Mouse (Mus musculus) embryo, embryonic 10 days (tissue): ENCODE results near the gene Adra2b.

Experiments used
- DNase-seq: peaks from one replicate; pipeline ENCODE4 v3.0.0-alpha.2; 2015; ENCODE audit warnings: low spot score

Gene Adra2b

GRCm38 (mm10) chr2:127338833-127339232 lies 24.2 kb upstream of the Adra2b start:
- DNase-seq, result no peak

GRCm38 (mm10) chr2:127339262-127339661 lies 23.7 kb upstream of the Adra2b start:
- DNase-seq, result no peak

- DNase-seq, result peak; percentile 77
These were observed 21.8 kb upstream of the Adra2b start for GRCm38 (mm10) chr2:127341159-127341558.

- DNase-seq, result no peak
These were observed 16.7 kb upstream of the Adra2b start for GRCm38 (mm10) chr2:127346334-127346733.

GRCm38 (mm10) chr2:127347147-127347985 lies 15.6 kb upstream of the Adra2b start:
- no peak for DNase-seq

DNA sequence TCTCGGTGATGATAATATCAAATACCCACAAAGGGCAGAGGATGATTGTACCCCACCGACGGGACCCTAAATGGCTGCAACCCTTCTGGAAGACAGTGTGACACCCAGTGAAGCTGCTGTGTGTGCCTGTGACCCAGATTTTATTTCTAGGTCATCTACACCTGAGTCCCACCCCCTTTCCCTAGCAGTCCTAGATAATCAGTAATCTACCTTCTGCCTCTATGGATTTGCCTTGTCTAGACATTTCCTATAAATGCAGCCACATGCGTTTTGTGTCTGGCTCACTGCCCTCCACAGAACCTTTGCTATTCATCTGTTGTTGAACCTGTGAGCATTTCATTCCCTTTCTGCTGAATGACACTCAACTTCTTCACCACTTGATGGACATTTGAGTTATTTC lies 9.1 kb upstream of the Adra2b start:
- DNase-seq, result no peak

DNA sequence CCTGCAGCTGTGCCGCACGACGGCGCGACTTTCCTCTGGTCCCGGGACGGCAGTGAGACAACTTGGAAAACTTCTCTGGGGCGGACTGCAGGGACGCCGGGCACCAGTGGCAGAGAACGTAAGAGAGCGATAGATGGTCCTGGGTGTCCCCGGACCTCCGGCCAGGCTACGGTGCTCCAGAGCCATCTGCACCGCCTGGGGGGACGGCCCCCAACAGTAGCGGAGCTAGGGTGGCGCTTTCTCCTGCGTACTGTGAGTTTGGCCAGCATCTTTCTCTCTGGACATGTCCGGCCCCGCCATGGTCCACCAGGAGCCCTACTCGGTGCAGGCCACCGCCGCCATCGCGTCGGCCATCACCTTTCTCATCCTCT lies 259 bp downstream of the Adra2b start:
- DNase-seq, result no peak

DNA sequence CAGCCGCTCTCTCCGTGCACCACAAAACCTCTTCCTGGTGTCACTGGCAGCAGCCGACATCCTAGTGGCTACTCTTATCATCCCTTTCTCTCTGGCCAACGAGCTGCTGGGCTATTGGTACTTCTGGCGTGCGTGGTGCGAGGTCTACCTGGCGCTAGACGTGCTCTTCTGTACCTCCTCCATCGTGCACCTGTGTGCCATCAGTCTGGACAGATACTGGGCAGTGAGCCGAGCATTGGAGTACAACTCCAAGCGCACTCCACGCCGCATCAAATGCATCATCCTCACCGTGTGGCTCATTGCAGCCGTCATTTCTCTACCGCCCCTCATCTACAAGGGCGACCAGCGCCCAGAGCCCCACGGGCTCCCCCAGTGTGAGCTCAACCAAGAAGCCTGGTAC lies 688 bp downstream of the Adra2b start:
- DNase-seq, result no peak

- DNase-seq, result no peak
These were observed 1.4 kb downstream of the Adra2b start for GRCm38 (mm10) chr2:127364452-127364851.

GRCm38 (mm10) chr2:127367126-127367820 lies 4.3 kb downstream of the Adra2b start:
- no peak for DNase-seq

DNA sequence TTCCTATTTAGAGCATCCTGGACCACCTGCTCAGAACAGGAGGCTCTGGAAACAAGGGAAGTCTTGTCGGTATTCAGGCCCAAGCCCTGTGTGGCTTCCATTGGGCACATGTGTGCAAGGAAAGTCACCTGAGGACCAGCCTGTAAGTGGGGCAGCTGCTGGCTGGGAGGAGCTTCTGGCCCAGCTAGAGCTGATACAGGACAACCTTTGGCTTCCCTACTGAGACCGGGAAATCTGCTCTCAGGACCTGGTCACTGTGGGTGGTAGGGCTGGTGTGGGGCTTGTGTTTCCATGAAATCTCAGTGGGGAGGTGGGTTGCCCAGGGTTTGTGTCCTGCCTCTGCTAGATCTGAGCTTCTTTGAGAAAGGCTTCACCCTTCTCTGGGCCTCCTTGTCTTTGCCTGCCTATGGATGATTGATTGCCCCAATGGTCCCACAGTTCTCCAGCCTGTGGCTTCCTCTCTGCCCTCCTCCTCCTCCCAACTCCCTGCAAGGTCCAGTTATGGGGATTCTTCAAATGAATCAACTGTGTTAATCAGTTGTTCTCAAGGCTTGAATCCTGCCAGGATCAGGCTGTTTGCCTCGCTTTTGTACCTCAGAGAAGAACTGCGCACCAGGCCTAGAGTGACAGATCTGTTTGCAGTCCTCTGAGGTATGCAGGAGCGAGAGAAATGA lies 6.8 kb downstream of the Adra2b start:
- DNase-seq, result no peak

DNA sequence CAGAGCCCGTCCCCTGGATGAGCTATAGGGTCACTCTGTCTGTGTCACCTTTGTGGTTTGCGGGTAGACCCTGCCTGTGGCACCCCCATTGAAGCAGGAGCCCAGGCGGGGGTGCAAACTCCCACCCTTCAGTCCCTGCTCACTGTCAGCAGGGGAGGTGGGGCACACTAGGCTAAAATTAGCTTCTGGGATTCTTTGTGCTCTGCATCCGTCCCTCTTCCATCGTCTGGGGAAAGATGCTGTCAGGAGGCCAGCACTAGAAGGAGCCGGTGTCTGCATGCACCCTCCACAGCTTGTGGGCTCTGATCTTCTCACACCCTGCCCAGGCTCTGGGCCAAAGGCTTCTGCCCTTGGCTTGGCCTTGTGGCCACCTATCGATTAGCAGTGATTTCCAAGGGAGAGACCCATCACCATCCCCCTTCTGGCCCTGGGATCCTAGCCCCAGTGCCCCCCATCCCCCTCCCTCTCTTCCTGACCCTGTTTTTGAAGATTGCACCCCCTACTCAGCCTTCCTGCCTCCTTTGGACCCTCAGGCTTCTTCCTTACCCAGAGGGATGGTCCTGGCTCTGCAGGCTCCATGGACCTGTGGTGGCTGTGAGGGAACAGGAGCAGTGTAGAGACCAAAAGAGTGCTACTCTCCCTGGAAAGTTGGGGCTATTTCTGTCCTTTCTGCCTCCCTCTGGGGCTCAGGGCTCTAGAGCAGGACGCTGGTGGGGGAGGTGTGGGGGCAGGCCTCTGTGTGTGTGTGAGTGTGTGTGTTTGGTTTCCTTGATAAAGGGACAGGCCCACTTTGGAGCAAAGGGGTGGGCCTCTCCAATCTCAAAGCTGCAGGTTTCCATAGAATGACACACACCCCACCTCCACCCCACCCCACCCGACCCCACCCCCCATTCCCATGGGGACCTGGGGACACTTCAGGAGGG lies 7.8 kb downstream of the Adra2b start:
- DNase-seq, result no peak

GRCm38 (mm10) chr2:127371484-127371861 lies 8.5 kb downstream of the Adra2b start:
- no peak for DNase-seq

- no peak for DNase-seq
These were observed 9.1 kb downstream of the Adra2b start for GRCm38 (mm10) chr2:127372082-127372481.

- no peak for DNase-seq
These were observed 11.1 kb downstream of the Adra2b start for GRCm38 (mm10) chr2:127374131-127374530.

DNA sequence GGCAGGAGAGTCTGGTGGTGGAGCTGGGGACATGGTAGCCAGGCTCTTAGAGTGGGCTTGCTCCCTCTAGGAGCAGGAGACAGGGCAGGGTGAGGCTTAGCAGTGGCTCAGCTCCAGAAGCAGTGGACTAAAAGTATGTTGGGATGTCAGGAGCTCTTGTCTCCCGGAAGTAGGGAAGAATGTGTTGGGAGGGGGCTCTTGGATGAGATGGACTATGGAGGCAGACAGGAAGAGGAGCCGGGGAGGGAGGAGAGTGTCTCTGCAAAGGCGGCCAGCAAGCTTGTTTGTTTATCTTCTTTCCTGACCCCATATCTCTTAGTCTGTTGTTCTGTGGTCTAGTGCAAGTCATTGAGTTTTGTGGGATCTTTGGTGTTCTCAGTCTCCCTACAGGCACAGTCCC lies 12.1 kb downstream of the Adra2b start:
- no peak for DNase-seq

DNA sequence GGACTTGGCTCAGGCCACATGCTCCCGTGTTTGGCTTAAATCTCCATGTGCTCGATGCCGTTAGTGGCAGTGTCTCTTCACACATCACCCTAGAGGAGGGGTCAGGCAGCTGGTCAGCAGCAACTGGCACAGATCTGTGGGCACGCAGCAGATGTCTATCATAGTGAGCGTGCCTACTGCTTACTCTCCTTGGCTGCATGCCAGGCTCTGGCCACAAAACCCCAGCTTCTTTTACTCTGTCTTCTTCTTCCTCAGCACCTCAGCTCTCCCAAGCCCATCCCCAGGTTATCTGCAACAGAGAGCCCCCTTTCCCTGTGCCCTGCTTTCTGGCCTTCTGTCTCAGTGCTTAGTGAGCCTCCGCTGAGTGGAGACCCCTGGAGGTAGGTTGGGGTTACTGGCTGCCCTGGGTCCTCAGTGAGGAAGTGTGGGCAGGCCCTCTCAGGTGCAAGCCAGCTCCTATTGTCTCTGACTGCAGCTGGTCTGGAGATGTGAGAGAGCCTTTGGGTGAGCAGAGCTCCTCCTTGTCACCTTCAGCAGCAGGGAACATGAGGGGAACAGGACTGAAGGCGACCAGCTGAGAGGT lies 12.8 kb downstream of the Adra2b start:
- DNase-seq, result no peak

GRCm38 (mm10) chr2:127376423-127377051 lies 13.5 kb downstream of the Adra2b start:
- no peak for DNase-seq

DNA sequence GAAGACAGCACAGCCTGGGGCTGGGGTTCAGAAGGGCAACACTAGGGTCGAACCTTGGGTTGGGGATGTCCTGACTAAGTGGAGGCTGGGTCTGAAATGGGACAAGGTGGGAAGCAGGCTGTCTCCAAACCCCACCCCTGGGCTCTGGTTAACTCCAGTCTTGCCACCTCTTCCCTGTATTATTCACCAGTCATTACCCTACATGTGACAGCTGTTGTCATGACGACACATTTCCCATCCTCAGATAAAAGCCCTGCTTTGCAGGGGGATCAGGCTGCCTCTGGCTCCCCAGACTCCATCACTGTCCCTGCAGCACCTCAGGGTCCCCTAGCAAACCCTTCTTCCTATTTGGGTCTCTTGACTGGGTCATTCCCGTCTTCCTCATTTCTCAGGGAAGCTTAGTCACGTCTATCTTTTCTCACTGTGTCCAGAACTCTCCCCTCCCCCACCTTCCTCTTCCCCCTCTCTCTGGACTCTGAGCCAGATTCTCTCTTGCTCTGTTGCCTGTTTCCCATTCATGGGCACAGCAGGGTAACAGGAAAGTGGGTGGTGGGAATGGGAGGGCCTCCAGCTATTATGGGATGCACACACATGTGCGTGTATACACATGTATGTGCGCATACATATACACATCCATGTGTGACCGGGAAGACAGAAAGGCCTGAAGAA lies 15.1 kb downstream of the Adra2b start:
- DNase-seq, result no peak

GRCm38 (mm10) chr2:127378611-127378990 lies 15.6 kb downstream of the Adra2b start:
- no peak for DNase-seq

- DNase-seq, result no peak
These were observed 16.2 kb downstream of the Adra2b start for GRCm38 (mm10) chr2:127379250-127379649.
